Mouse (Mus musculus): ENCODE data around the gene Rsph1. TPM values are rescaled to one million over a fixed set of nuclear protein-coding genes. Genes with fewer than 3 reads are reported as not detected.

Gene Rsph1
- polyA plus RNA-seq, 1 experiment from 2014 or later = 8.6 TPM

GRCm38 (mm10) chr17:31305776-31306120 lies 28.6 kb upstream of the Rsph1 start:
- no peaks in the 10 kb centered on the region for H3K4me1 ChIP-seq (ENCODE audit: control insufficient read depth, insufficient read depth, low read length)
- no peak overlapping the region for H3K4me2 ChIP-seq (ENCODE audit: low read length)

GRCm38 (mm10) chr17:31304895-31305775 lies 28.0 kb upstream of the Rsph1 start:
- no peaks in the 10 kb centered on the region for H3K4me1 ChIP-seq (ENCODE audit: control insufficient read depth, insufficient read depth, low read length)
- no peak for ATAC-seq
- no peaks in the 10 kb centered on the region for H3K36me3 ChIP-seq (ENCODE audit: control insufficient read depth, insufficient read depth, low read length)
- no peak overlapping the region for H3K9ac ChIP-seq (ENCODE audit: low read depth, low read length)
- H3K4me3 ChIP-seq (ENCODE audit: low read depth, low read length) = no peak overlapping the region
- 66% methylated on average over 12 of the region's 12 CpGs for WGBS
- no peaks in the 10 kb centered on the region for H3K9me3 ChIP-seq (replicated peaks; ENCODE audit: control insufficient read depth, low read length, poor library complexity, severe bottlenecking)
- H3K27ac ChIP-seq (ENCODE audit: low read length) = no peak overlapping the region
- H3K4me2 ChIP-seq (ENCODE audit: low read length) = no peak overlapping the region
- H3K27me3 ChIP-seq (ENCODE audit: control insufficient read depth, insufficient read depth, low read depth, low read length) = no peaks in the 10 kb centered on the region

More at GRCm38 (mm10) chr17:31305776-31306120, 28.6 kb upstream of the Rsph1 start:
- H3K4me3 ChIP-seq (ENCODE audit: low read depth, low read length) = no peak overlapping the region
- H3K9me3 ChIP-seq (replicated peaks; ENCODE audit: control insufficient read depth, low read length, poor library complexity, severe bottlenecking) = no peaks in the 10 kb centered on the region
- H3K36me3 ChIP-seq (ENCODE audit: control insufficient read depth, insufficient read depth, low read length) = no peaks in the 10 kb centered on the region
- no peaks in the 10 kb centered on the region for H3K27me3 ChIP-seq (ENCODE audit: control insufficient read depth, insufficient read depth, low read depth, low read length)
- no peak for ATAC-seq
- no peak overlapping the region for H3K9ac ChIP-seq (ENCODE audit: low read depth, low read length)
- WGBS = 61% methylated on average over 5 of the region's 5 CpGs
- no peak overlapping the region for H3K27ac ChIP-seq (ENCODE audit: low read length)

- no peak overlapping the region for H3K9ac ChIP-seq (ENCODE audit: low read depth, low read length)
- no peak overlapping the region for H3K27ac ChIP-seq (ENCODE audit: low read length)
- H3K36me3 ChIP-seq (ENCODE audit: control insufficient read depth, insufficient read depth, low read length) = no peaks in the 10 kb centered on the region
- no peaks in the 10 kb centered on the region for H3K27me3 ChIP-seq (ENCODE audit: control insufficient read depth, insufficient read depth, low read depth, low read length)
- no peak for ATAC-seq
- no peak overlapping the region for H3K4me2 ChIP-seq (ENCODE audit: low read length)
- H3K4me3 ChIP-seq (ENCODE audit: low read depth, low read length) = no peak overlapping the region
- H3K9me3 ChIP-seq (replicated peaks; ENCODE audit: control insufficient read depth, low read length, poor library complexity, severe bottlenecking) = no peaks in the 10 kb centered on the region
- 91% methylated on average over 4 of the region's 4 CpGs for WGBS
- H3K4me1 ChIP-seq (ENCODE audit: control insufficient read depth, insufficient read depth, low read length) = no peaks in the 10 kb centered on the region
Observed at GRCm38 (mm10) chr17:31303401-31303800, 26.2 kb upstream of the Rsph1 start.

GRCm38 (mm10) chr17:31300736-31301135 lies 23.6 kb upstream of the Rsph1 start:
- ATAC-seq = no peak
- 85% methylated on average over 3 of the region's 3 CpGs for WGBS

GRCm38 (mm10) chr17:31299981-31300380 lies 22.8 kb upstream of the Rsph1 start:
- Histone ChIP-seq H3K4me3 (ENCODE audit: low read depth, low read length) (no peak overlapping the region), H3K4me2 (ENCODE audit: low read length) (no peak overlapping the region), H3K9ac (ENCODE audit: low read depth, low read length) (no peak overlapping the region), H3K27me3 (ENCODE audit: control insufficient read depth, insufficient read depth, low read depth, low read length) (no peaks in the 10 kb centered on the region), H3K36me3 (ENCODE audit: control insufficient read depth, insufficient read depth, low read length) (no peaks in the 10 kb centered on the region), H3K27ac (ENCODE audit: low read length) (no peak overlapping the region), H3K9me3 (replicated peaks; ENCODE audit: control insufficient read depth, low read length, poor library complexity, severe bottlenecking) (no peaks in the 10 kb centered on the region), H3K4me1 (ENCODE audit: control insufficient read depth, insufficient read depth, low read length) (peaks cover 20% of the 10 kb centered on the region)
- ATAC-seq = no peak
- WGBS = 93% methylated on average over 4 of the region's 4 CpGs

More at GRCm38 (mm10) chr17:31300736-31301135, 23.6 kb upstream of the Rsph1 start:
- Histone ChIP-seq H3K9ac (ENCODE audit: low read depth, low read length) (no peak overlapping the region), H3K27me3 (ENCODE audit: control insufficient read depth, insufficient read depth, low read depth, low read length) (no peaks in the 10 kb centered on the region), H3K9me3 (replicated peaks; ENCODE audit: control insufficient read depth, low read length, poor library complexity, severe bottlenecking) (no peaks in the 10 kb centered on the region), H3K4me1 (ENCODE audit: control insufficient read depth, insufficient read depth, low read length) (peaks cover 14% of the 10 kb centered on the region), H3K4me3 (ENCODE audit: low read depth, low read length) (no peak overlapping the region), H3K36me3 (ENCODE audit: control insufficient read depth, insufficient read depth, low read length) (no peaks in the 10 kb centered on the region), H3K4me2 (ENCODE audit: low read length) (no peak overlapping the region), H3K27ac (ENCODE audit: low read length) (no peak overlapping the region)

GRCm38 (mm10) chr17:31298419-31299209 lies 21.4 kb upstream of the Rsph1 start:
- WGBS = 88% methylated on average over 6 of the region's 6 CpGs
- H3K4me2 ChIP-seq (ENCODE audit: low read length) = no peak overlapping the region
- ATAC-seq = no peak
- H3K4me1 ChIP-seq (ENCODE audit: control insufficient read depth, insufficient read depth, low read length) = peaks cover 20% of the 10 kb centered on the region
- no peaks in the 10 kb centered on the region for H3K36me3 ChIP-seq (ENCODE audit: control insufficient read depth, insufficient read depth, low read length)
- no peak overlapping the region for H3K4me3 ChIP-seq (ENCODE audit: low read depth, low read length)
- H3K9me3 ChIP-seq (replicated peaks; ENCODE audit: control insufficient read depth, low read length, poor library complexity, severe bottlenecking) = no peaks in the 10 kb centered on the region
- no peak overlapping the region for H3K27ac ChIP-seq (ENCODE audit: low read length)
- no peaks in the 10 kb centered on the region for H3K27me3 ChIP-seq (ENCODE audit: control insufficient read depth, insufficient read depth, low read depth, low read length)
- H3K9ac ChIP-seq (ENCODE audit: low read depth, low read length) = no peak overlapping the region

GRCm38 (mm10) chr17:31297521-31297939 lies 20.3 kb upstream of the Rsph1 start:
- H3K36me3 ChIP-seq (ENCODE audit: control insufficient read depth, insufficient read depth, low read length) = no peaks in the 10 kb centered on the region
- WGBS = 20% methylated on average over 7 of the region's 7 CpGs
- H3K4me3 ChIP-seq (ENCODE audit: low read depth, low read length) = peak overlapping the region; percentile 68
- no peak for ATAC-seq
- H3K27ac ChIP-seq (ENCODE audit: low read length) = no peak overlapping the region
- H3K4me2 ChIP-seq (ENCODE audit: low read length) = peak overlapping the region; percentile 95
- peak overlapping the region; percentile 82; the same call in 1 of the 2 replicates for H3K9ac ChIP-seq (ENCODE audit: low read depth, low read length)
- no peaks in the 10 kb centered on the region for H3K27me3 ChIP-seq (ENCODE audit: control insufficient read depth, insufficient read depth, low read depth, low read length)
- H3K4me1 ChIP-seq (ENCODE audit: control insufficient read depth, insufficient read depth, low read length) = peaks cover 20% of the 10 kb centered on the region
- no peaks in the 10 kb centered on the region for H3K9me3 ChIP-seq (replicated peaks; ENCODE audit: control insufficient read depth, low read length, poor library complexity, severe bottlenecking)

- Histone ChIP-seq H3K4me2 (ENCODE audit: low read length) (peak overlapping the region; percentile 95), H3K9me3 (replicated peaks; ENCODE audit: control insufficient read depth, low read length, poor library complexity, severe bottlenecking) (no peaks in the 10 kb centered on the region), H3K9ac (ENCODE audit: low read depth, low read length) (peak overlapping the region; percentile 82), H3K27ac (ENCODE audit: low read length) (peak overlapping the region; percentile 79), H3K4me3 (ENCODE audit: low read depth, low read length) (peak overlapping the region; percentile 68), H3K4me1 (ENCODE audit: control insufficient read depth, insufficient read depth, low read length) (peaks cover 20% of the 10 kb centered on the region), H3K27me3 (ENCODE audit: control insufficient read depth, insufficient read depth, low read depth, low read length) (no peaks in the 10 kb centered on the region), H3K36me3 (ENCODE audit: control insufficient read depth, insufficient read depth, low read length) (no peaks in the 10 kb centered on the region)
- peak; percentile 77 for ATAC-seq
- 0% methylated on average over 60 of the region's 68 CpGs for WGBS
Observed at GRCm38 (mm10) chr17:31295892-31296781, 19.0 kb upstream of the Rsph1 start.
